Mouse (Mus musculus) heart, embryonic 11.5 days (tissue): ENCODE measurements around the gene Xaf1. TPM values are rescaled to one million over a fixed set of nuclear protein-coding genes. Genes with fewer than 3 reads are reported as not detected.
A peak's percentile ranks its signal among the peaks of the same experiment; 100 is the strongest.

Experiments used
- ATAC-seq: fragments of 200-750 bp; cut with Nextera tagmentation; replicated peaks from 2 replicates; pipeline ENCODE4 v1.8.0; 2017; ENCODE audit warnings: moderate library complexity; ENCODE audit not compliant: insufficient number of reproducible peaks, low FRiP score, low TSS enrichment
- H3K27ac ChIP-seq: fragments of 300-500 bp; sonication (generic); 2 replicates; pipeline ENCODE4 v1.5.1; 2014; ENCODE audit warnings: mild to moderate bottlenecking, low read depth, low read length
- H3K27me3 ChIP-seq: fragments of 300-500 bp; sonication (generic); 2 replicates; pipeline ENCODE4 v1.6.1; 2014; ENCODE audit warnings: mild to moderate bottlenecking, low read length, mixed read lengths; ENCODE audit not compliant: control insufficient read depth, insufficient read depth
- H3K36me3 ChIP-seq: fragments of 300-500 bp; sonication (generic); 2 replicates; pipeline ENCODE4 v1.6.1; 2014; ENCODE audit warnings: mild to moderate bottlenecking, low read length, moderate library complexity, mixed read lengths; ENCODE audit not compliant: control insufficient read depth, insufficient read depth
- H3K4me1 ChIP-seq: fragments of 300-500 bp; sonication (generic); 2 replicates; pipeline ENCODE4 v1.6.1; 2014; ENCODE audit warnings: low read length; ENCODE audit not compliant: control insufficient read depth, insufficient read depth
- H3K4me2 ChIP-seq: fragments of 300-500 bp; sonication (generic); 2 replicates; pipeline ENCODE4 v1.6.1; 2014; ENCODE audit warnings: mild to moderate bottlenecking, moderate library complexity
- H3K4me3 ChIP-seq: fragments of 300-500 bp; sonication (generic); 2 replicates; pipeline ENCODE4 v1.5.1; 2014; ENCODE audit warnings: low read depth, low read length
- H3K9ac ChIP-seq: fragments of 300-500 bp; sonication (generic); 2 replicates; pipeline ENCODE4 v1.6.1; 2014; ENCODE audit warnings: mild to moderate bottlenecking, low read depth, low read length, moderate library complexity
- H3K9me3 ChIP-seq: fragments of 300-500 bp; sonication (generic); replicated peaks from 2 replicates; pipeline ENCODE4 v1.6.1; 2016; ENCODE audit warnings: low read length; ENCODE audit not compliant: control insufficient read depth
- WGBS: fragments of 180-500 bp; shearing (Covaris S2); extraction: QIAGEN DNeasy Blood & Tissue Kit; methylation state at CpG from one replicate; pipeline ENCODE4 v1.1.7; 2014; ENCODE audit not compliant: insufficient replicate concordance; 5-methylcytosine and 5-hydroxymethylcytosine counted together
- polyA plus RNA-seq: library from polyadenylated mRNA; unstranded; fragments of >200 nt; fragmentation: Nextera tagmentation; extraction: Ambion mirVana; gene quantifications from 2 replicates; pipeline ENCODE4 v1.2.1, GENCODE M21; 2014

The Xaf1 gene
- polyA plus RNA-seq, 1 experiment from 2014 or later, result 2.4 TPM

GRCm38 (mm10) chr11:72293116-72293515 lies 8.3 kb upstream of the Xaf1 start:
- no peak for ATAC-seq
- no peaks in the 10 kb centered on the region for H3K36me3 ChIP-seq
- H3K9ac ChIP-seq, result no peak overlapping the region
- H3K4me2 ChIP-seq, result no peak overlapping the region
- H3K27ac ChIP-seq, result no peak overlapping the region
- no peaks in the 10 kb centered on the region for H3K9me3 ChIP-seq
- WGBS, result 70% methylated on average over 2 of the region's 2 CpGs
- no peaks in the 10 kb centered on the region for H3K4me1 ChIP-seq
- no peaks in the 10 kb centered on the region for H3K27me3 ChIP-seq
- no peak overlapping the region for H3K4me3 ChIP-seq

GRCm38 (mm10) chr11:72302230-72302629 lies 801 bp downstream of the Xaf1 start:
- Histone ChIP-seq H3K9ac (no peak overlapping the region), H3K27ac (no peak overlapping the region), H3K4me1 (0 out of 2 replicates have a peak, but pooled peaks cover 4% of the 10 kb centered on the region), H3K36me3 (no peaks in the 10 kb centered on the region), H3K4me3 (no peak overlapping the region), H3K27me3 (no peaks in the 10 kb centered on the region), H3K4me2 (peak overlapping the region; percentile 46), H3K9me3 (no peaks in the 10 kb centered on the region)
- 80% methylated on average over 7 of the region's 7 CpGs for WGBS
- no peak for ATAC-seq

GRCm38 (mm10) chr11:72307461-72307860 lies 6.0 kb downstream of the Xaf1 start:
- no peak overlapping the region for H3K9ac ChIP-seq
- H3K4me1 ChIP-seq, result peaks cover 5% of the 10 kb centered on the region
- H3K4me2 ChIP-seq, result no peak overlapping the region
- H3K27me3 ChIP-seq, result no peaks in the 10 kb centered on the region
- ATAC-seq, result no peak
- H3K36me3 ChIP-seq, result no peaks in the 10 kb centered on the region
- no peak overlapping the region for H3K27ac ChIP-seq
- WGBS, result 84% methylated on average over 5 of the region's 5 CpGs
- no peak overlapping the region for H3K4me3 ChIP-seq
- H3K9me3 ChIP-seq, result no peaks in the 10 kb centered on the region

- 4% methylated on average over 2 of the region's 2 CpGs for WGBS
- no peak overlapping the region for H3K4me2 ChIP-seq
- no peaks in the 10 kb centered on the region for H3K9me3 ChIP-seq
- H3K4me1 ChIP-seq, result peaks cover 5% of the 10 kb centered on the region
- peak; percentile 69 for ATAC-seq
- no peak overlapping the region for H3K4me3 ChIP-seq
- no peaks in the 10 kb centered on the region for H3K36me3 ChIP-seq
- no peak overlapping the region for H3K27ac ChIP-seq
- no peak overlapping the region for H3K9ac ChIP-seq
- H3K27me3 ChIP-seq, result peaks cover 10% of the 10 kb centered on the region
Measured at GRCm38 (mm10) chr11:72308982-72309381, 7.6 kb downstream of the Xaf1 start.

- 63% methylated on average over 4 of the region's 4 CpGs for WGBS
Measured at GRCm38 (mm10) chr11:72310491-72310890, 9.1 kb downstream of the Xaf1 start.

GRCm38 (mm10) chr11:72311355-72312001 lies 10.0 kb downstream of the Xaf1 start:
- H3K9ac ChIP-seq, result no peak overlapping the region
- H3K27me3 ChIP-seq, result peaks cover 30% of the 10 kb centered on the region
- H3K4me3 ChIP-seq, result no peak overlapping the region
- ATAC-seq, result no peak
- H3K4me2 ChIP-seq, result no peak overlapping the region
- no peak overlapping the region for H3K27ac ChIP-seq
- H3K9me3 ChIP-seq, result no peaks in the 10 kb centered on the region
- WGBS, result 82% methylated on average over 10 of the region's 10 CpGs
- peaks cover 8% of the 10 kb centered on the region for H3K4me1 ChIP-seq
- H3K36me3 ChIP-seq, result no peaks in the 10 kb centered on the region

More at GRCm38 (mm10) chr11:72310491-72310890, 9.1 kb downstream of the Xaf1 start:
- no peak overlapping the region for H3K4me3 ChIP-seq
- H3K9ac ChIP-seq, result no peak overlapping the region
- H3K4me2 ChIP-seq, result no peak overlapping the region
- peaks cover 8% of the 10 kb centered on the region for H3K4me1 ChIP-seq
- no peaks in the 10 kb centered on the region for H3K9me3 ChIP-seq
- H3K27ac ChIP-seq, result no peak overlapping the region
- no peak for ATAC-seq
- no peaks in the 10 kb centered on the region for H3K36me3 ChIP-seq
- H3K27me3 ChIP-seq, result peaks cover 25% of the 10 kb centered on the region

GRCm38 (mm10) chr11:72314151-72314895 lies 12.9 kb downstream of the Xaf1 start, which contains the start of gene Fbxo39:
Fbxo39 (plus strand) TSS chr11:72314444.
- H3K9me3 ChIP-seq, result no peaks in the 10 kb centered on the region
- H3K36me3 ChIP-seq, result no peaks in the 10 kb centered on the region
- peaks cover 3% of the 10 kb centered on the region; the same call in 1 of the 2 replicates for H3K4me1 ChIP-seq
- peak within 1 kb of the TSS; percentile 67 for H3K4me2 ChIP-seq
- no peak within 1 kb of the TSS for H3K27ac ChIP-seq
- WGBS, result 7% methylated on average over 42 of the region's 42 CpGs
- H3K27me3 ChIP-seq, result peaks cover 30% of the 10 kb centered on the region
- peak within 1 kb of the TSS; percentile 35 for H3K4me3 ChIP-seq
- no peak for ATAC-seq
- 0 out of 2 replicates have a peak within 1 kb of the TSS, but pooled peaks have one; percentile 34 for H3K9ac ChIP-seq

GRCm38 (mm10) chr11:72318026-72318425 lies 16.6 kb downstream of the Xaf1 start:
- WGBS, result 68% methylated on average over 5 of the region's 5 CpGs
- ATAC-seq, result no peak
- Histone ChIP-seq H3K4me1 (peaks cover 3% of the 10 kb centered on the region; the same call in 1 of the 2 replicates), H3K27me3 (peaks cover 30% of the 10 kb centered on the region), H3K36me3 (no peaks in the 10 kb centered on the region), H3K27ac (no peak overlapping the region), H3K4me2 (no peak overlapping the region), H3K9ac (no peak overlapping the region), H3K4me3 (no peak overlapping the region), H3K9me3 (no peaks in the 10 kb centered on the region)
